Mouse (Mus musculus): ENCODE measurements at regions not wholly inside any gene's neighbourhood (a gene's known extent, or its start where the extent isn't known, plus 50 kb on each side); places are given as distances from the start of the nearest gene placed in this dataset.

- 76% methylated on average over 7 of the region's 7 CpGs for WGBS
- TF ChIP-seq POLR2A (IDR thresholded peaks at IDR 0.05; ENCODE audit: borderline replicate concordance, control insufficient read depth, low read depth, low read length) (no peak), CTCF (IDR thresholded peaks at IDR 0.05; ENCODE audit: control insufficient read depth, insufficient read depth, low read length) (no peak)
- no peaks in the 10 kb centered on the region for H3K4me1 ChIP-seq (ENCODE audit: control insufficient read depth, insufficient read depth, low read length)
Observed at GRCm38 (mm10) chr9:32048941-32049340, 67.0 kb upstream of the Arhgap32 start.

GRCm38 (mm10) chr9:32049546-32049945 lies 66.4 kb upstream of the Arhgap32 start:
- no peak for TF ChIP-seq CTCF (IDR thresholded peaks at IDR 0.05; ENCODE audit: control insufficient read depth, insufficient read depth, low read length)
- no peak for TF ChIP-seq POLR2A (IDR thresholded peaks at IDR 0.05; ENCODE audit: borderline replicate concordance, control insufficient read depth, low read depth, low read length)
- 82% methylated on average over 6 of the region's 6 CpGs for WGBS
- no peak overlapping the region for H3K27ac ChIP-seq (ENCODE audit: control insufficient read depth, insufficient read depth, low read depth, low read length, poor library complexity)

More at GRCm38 (mm10) chr9:32048941-32049340, 67.0 kb upstream of the Arhgap32 start:
- Histone ChIP-seq H3K4me3 (replicated peaks; ENCODE audit: control insufficient read depth, low read depth, low read length) (no peak overlapping the region), H3K27ac (ENCODE audit: control insufficient read depth, insufficient read depth, low read depth, low read length, poor library complexity) (no peak overlapping the region)

DNA sequence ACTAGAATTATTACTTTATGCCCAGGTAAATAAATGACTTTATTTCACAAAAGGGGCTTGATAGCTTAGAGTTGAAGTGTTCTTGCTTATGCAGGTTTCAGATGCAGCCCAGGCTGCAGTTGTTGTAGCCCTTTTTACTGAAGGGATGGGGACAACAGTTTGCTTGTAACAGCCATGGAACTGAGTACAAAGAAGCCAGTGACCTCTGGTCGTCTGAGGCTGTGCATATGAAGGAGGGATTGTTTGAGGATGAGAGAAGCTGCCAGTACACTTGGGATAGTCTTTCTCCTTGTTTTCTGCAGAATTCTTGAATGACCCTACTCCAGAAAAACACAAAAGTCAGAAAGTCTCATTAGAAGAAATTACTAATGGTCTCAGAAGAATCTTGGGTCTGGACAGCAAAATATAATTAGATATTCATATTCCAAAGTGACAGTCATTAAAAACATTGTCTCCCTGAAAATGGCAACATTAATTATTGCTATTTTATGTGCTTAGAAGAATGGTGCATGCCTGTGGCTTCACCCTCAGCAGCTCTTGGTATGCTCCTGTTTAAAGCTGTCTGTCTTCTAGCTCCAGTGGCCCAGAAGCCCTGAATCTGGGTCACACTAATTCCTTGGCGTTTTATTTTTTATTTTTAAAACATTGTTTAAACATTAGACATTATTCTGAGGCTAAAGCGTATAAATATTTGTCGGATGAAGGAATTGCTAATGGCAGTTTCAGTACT lies 61.9 kb upstream of the Arhgap32 start:
- no peak overlapping the region for H3K4me3 ChIP-seq (replicated peaks; ENCODE audit: control insufficient read depth, low read depth, low read length)
- no peak for TF ChIP-seq POLR2A (IDR thresholded peaks at IDR 0.05; ENCODE audit: borderline replicate concordance, control insufficient read depth, low read depth, low read length)
- no peak for TF ChIP-seq CTCF (IDR thresholded peaks at IDR 0.05; ENCODE audit: control insufficient read depth, insufficient read depth, low read length)
- 81% methylated on average over 4 of the region's 4 CpGs for WGBS

More at GRCm38 (mm10) chr9:32049546-32049945, 66.4 kb upstream of the Arhgap32 start:
- no peaks in the 10 kb centered on the region for H3K4me1 ChIP-seq (ENCODE audit: control insufficient read depth, insufficient read depth, low read length)
- H3K4me3 ChIP-seq (replicated peaks; ENCODE audit: control insufficient read depth, low read depth, low read length), result no peak overlapping the region

GRCm38 (mm10) chr9:32057427-32058115 lies 58.4 kb upstream of the Arhgap32 start:
- TF ChIP-seq POLR2A (IDR thresholded peaks at IDR 0.05; ENCODE audit: borderline replicate concordance, control insufficient read depth, low read depth, low read length), result no peak
- TF ChIP-seq CTCF (IDR thresholded peaks at IDR 0.05; ENCODE audit: control insufficient read depth, insufficient read depth, low read length), result no peak
- no peaks in the 10 kb centered on the region for H3K4me1 ChIP-seq (ENCODE audit: control insufficient read depth, insufficient read depth, low read length)
- no peak overlapping the region for H3K4me3 ChIP-seq (replicated peaks; ENCODE audit: control insufficient read depth, low read depth, low read length)
- no peak overlapping the region for H3K27ac ChIP-seq (ENCODE audit: control insufficient read depth, insufficient read depth, low read depth, low read length, poor library complexity)
- WGBS, result 50% methylated on average over 4 of the region's 4 CpGs

More for the DNA sequence above, 61.9 kb upstream of the Arhgap32 start:
- H3K4me1 ChIP-seq (ENCODE audit: control insufficient read depth, insufficient read depth, low read length), result no peaks in the 10 kb centered on the region
- no peak overlapping the region for H3K27ac ChIP-seq (ENCODE audit: control insufficient read depth, insufficient read depth, low read depth, low read length, poor library complexity)

- 81% methylated on average over 4 of the region's 4 CpGs for WGBS
- no peak overlapping the region for H3K4me3 ChIP-seq (replicated peaks; ENCODE audit: control insufficient read depth, low read depth, low read length)
- no peak for TF ChIP-seq POLR2A (IDR thresholded peaks at IDR 0.05; ENCODE audit: borderline replicate concordance, control insufficient read depth, low read depth, low read length)
- TF ChIP-seq CTCF (IDR thresholded peaks at IDR 0.05; ENCODE audit: control insufficient read depth, insufficient read depth, low read length), result no peak
- no peak overlapping the region for H3K27ac ChIP-seq (ENCODE audit: control insufficient read depth, insufficient read depth, low read depth, low read length, poor library complexity)
- H3K4me1 ChIP-seq (ENCODE audit: control insufficient read depth, insufficient read depth, low read length), result no peaks in the 10 kb centered on the region
Observed at GRCm38 (mm10) chr9:32062740-32063139, 53.2 kb upstream of the Arhgap32 start.

- 60% methylated on average over 6 of the region's 6 CpGs for WGBS
- no peak overlapping the region for H3K27ac ChIP-seq (ENCODE audit: control insufficient read depth, insufficient read depth, low read depth, low read length, poor library complexity)
- TF ChIP-seq POLR2A (IDR thresholded peaks at IDR 0.05; ENCODE audit: borderline replicate concordance, control insufficient read depth, low read depth, low read length) (no peak), CTCF (IDR thresholded peaks at IDR 0.05; ENCODE audit: control insufficient read depth, insufficient read depth, low read length) (no peak)
- H3K4me1 ChIP-seq (ENCODE audit: control insufficient read depth, insufficient read depth, low read length), result no peaks in the 10 kb centered on the region
- no peak overlapping the region for H3K4me3 ChIP-seq (replicated peaks; ENCODE audit: control insufficient read depth, low read depth, low read length)
Observed at GRCm38 (mm10) chr9:32063541-32063940, 52.4 kb upstream of the Arhgap32 start.

DNA sequence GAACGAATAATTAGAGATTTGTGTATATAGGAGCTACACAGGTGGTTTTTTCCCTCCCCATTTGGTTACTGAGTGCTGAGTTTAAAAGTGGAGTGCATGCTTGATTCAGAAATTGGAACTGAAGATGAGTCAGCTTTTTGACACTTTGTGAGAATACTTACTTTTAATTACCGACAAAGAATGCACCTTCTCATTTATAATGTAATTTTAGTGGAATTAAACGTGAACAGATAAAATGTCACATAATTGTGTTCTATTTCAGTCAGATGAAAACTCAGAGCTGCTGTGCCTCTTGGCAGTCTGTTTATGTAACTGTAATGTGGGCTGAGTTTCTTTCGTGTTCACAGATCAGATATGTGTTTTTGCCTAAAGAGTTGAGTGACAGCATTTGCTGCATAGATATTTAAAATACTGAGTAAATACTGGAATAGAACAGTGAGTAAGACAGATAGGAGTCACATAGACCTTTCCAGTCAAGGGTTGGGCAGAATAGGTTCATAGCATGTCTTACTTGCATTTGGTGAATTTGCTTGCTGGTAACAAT lies 51.9 kb upstream of the Arhgap32 start:
- Histone ChIP-seq H3K4me1 (ENCODE audit: control insufficient read depth, insufficient read depth, low read length) (no peaks in the 10 kb centered on the region), H3K4me3 (replicated peaks; ENCODE audit: control insufficient read depth, low read depth, low read length) (no peak overlapping the region), H3K27ac (ENCODE audit: control insufficient read depth, insufficient read depth, low read depth, low read length, poor library complexity) (no peak overlapping the region)
- WGBS, result 61% methylated on average over 4 of the region's 4 CpGs
- no peak for TF ChIP-seq POLR2A (IDR thresholded peaks at IDR 0.05; ENCODE audit: borderline replicate concordance, control insufficient read depth, low read depth, low read length)
- no peak for TF ChIP-seq CTCF (IDR thresholded peaks at IDR 0.05; ENCODE audit: control insufficient read depth, insufficient read depth, low read length)

All from bone marrow, adult 2 months (tissue).